Mouse (Mus musculus) adrenal gland, adult 18-20 months (tissue): ENCODE measurements at regions not wholly inside any gene's neighbourhood (a gene's known extent, or its start where the extent isn't known, plus 50 kb on each side); places are given as distances from the start of the nearest gene placed in this dataset.

ENCODE experiments used
- DNase-seq, 2 experiments: peaks; one replicate each; pipeline ENCODE4 v3.0.0; 2021 to 2022; ENCODE audit warnings: low spot score in 2 of 2

DNA sequence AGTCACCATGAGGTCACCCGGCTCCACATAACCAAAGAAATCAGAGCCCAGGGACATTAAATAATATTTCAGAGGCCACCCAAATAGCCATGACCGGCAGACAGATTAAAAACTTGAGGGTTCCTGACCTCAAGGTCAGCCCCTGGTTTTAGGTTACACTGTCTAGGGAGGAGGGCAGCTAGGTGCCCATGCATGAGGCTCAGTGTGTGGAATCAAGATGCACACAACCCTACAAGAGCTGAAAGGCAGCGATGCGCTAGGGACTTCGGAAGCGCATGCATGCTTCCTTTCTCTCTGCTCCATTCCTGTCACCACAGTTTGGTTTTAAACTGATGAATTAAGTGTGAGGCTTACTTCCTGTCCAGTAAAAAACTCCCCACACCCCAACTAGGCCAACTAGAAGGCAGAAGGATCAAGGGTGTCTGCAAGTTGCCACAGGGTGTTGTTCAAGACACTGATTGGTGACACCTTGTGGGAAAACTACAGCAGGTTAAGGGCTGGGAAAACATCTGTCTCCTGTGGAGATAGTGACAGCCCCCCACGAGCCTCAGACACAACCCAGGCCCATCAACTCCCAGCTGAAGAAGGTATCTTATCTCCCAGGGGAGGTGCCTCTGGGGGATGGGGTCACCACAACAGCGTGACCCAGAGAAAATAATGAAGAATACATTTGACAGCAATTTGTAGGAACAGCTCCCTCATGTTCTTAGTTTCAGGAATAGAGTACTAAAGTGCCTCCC, 127.2 kb upstream of the Gdnf start:
- DNase-seq, result no peak

DNA sequence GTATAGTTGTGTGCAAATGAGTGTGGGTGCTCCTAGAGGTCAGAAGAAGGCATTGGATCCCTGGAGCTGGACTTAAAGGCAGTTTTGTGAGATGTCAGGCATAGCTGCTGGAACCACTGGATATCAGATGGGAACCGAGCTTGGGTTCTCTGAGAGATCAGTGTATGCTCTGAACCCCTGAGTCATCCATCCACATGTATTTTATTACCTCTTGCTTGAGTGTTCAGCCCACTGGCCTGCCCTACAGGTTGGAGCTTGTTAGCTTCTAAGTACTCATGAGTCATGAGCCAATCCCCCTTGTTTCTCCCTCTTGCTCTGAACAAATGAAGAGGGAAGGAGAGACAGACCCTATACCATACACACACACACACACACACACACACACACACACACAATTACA, 119.4 kb upstream of the Gdnf start:
- DNase-seq, result no peak

DNA sequence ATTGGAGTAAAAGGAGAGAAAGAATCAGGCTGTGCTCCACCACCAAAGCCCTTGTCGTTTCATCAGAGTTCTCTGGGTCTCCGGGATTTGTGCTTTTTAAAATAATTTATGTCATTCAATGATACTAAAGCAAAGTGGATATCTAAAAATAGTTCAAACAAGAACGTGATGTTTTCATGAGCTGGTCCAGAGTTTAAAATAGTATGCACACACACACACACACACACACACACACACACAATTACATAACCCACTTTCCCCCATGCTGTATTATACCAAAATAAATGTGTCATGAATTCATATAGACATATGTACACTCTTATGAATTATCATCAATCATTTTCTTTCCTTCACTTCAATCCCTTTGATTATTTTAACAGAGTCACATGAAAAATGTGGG, 118.5 kb upstream of the Gdnf start:
- DNase-seq, result no peak

DNA sequence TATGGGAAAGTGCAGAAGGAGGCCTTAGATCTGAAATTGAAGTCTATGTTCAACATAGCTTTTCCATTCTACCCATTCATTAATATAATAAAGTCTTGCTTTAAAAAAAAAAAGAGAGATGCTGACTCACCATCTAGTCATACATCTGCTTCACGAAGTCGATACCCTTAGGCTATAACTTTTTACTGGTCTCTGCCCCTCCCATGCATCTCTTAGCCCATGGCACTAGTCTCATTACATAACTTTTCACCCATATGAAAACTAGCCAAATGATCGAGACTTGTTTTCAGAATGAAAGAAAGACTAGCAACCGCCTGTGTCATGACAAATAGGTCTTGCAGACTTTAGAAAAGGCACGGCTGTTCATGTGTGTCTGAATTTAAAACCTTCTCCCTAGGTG, 116.6 kb upstream of the Gdnf start:
- DNase-seq, result no peak

DNA sequence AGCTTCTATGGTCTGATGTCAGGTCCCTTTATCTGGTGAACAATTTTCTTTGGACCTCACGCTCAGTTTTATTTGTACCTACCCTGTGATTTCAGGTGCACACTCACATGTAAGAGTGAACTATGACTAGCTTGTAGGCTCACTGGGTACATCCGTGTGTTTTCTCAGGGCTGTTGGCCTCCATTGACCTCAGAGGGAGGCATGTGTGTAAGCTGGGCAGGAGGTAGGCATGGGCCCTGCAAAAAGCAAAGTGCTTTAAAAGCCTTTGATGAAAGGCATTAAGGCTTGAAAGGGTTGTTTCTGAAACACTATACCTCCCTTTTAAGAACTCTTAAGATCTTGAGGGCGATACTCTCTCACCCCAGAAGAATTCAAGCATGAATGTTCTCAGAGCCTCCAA, 112.9 kb upstream of the Gdnf start:
- DNase-seq, result no peak

DNA sequence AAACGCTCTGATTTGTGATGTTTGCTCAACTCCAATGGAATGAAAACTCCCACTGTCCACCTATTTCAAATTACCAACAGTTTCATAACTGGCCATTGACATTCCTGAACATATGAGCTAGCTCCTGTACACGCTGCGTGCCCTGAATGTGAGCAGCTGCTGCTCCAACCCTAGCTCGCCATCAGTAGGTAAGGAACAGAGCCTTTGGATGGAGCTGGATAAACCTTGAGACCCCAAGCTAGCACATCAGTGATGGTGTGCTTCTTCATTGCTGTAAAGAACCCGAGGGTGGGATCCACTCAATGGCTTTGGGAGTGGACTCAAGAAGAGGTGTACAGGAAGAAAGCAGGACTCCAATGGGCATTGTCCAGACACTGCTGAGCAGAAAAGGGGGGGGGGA, 101.8 kb upstream of the Gdnf start:
- DNase-seq, result no peak

DNA sequence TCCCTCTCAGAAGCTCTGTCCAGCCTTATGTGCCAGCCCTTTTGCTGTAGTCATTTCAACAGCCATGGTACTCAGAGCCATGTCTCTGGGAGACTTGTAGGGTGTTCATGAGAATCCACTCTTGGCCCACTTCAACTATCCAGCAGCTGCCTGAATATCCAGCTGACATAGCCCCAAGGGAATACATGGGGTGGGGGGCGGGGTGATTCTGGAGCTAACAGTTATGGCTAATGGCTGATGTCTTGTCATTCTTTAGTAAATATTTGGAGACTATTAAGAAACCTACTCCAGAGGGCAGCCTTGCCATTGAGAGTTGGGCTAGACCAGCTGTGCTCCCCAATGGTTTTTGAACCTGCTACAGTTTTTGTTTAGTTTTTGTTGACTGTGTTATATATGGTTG, 96.0 kb upstream of the Gdnf start:
- no peak for DNase-seq

DNA sequence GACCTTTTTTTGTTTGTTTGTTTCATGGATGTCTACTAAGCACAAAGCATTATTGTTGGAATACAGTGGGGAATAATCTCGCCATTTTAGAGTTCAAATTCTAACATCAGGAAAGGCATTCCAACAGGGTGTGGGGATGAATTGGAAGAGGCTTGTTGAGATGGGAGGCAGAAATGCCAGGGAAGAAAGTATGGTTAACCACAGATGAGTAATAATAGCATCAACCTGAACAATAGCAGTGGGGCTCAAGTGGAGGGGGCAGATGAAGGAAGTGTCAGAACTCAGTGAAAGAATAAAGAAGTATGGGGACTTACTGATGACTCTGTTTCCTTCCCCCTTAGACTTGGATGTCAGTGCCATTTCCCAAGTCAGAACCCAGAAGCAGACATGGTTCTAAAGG, 94.5 kb upstream of the Gdnf start:
- DNase-seq, result no peak

DNA sequence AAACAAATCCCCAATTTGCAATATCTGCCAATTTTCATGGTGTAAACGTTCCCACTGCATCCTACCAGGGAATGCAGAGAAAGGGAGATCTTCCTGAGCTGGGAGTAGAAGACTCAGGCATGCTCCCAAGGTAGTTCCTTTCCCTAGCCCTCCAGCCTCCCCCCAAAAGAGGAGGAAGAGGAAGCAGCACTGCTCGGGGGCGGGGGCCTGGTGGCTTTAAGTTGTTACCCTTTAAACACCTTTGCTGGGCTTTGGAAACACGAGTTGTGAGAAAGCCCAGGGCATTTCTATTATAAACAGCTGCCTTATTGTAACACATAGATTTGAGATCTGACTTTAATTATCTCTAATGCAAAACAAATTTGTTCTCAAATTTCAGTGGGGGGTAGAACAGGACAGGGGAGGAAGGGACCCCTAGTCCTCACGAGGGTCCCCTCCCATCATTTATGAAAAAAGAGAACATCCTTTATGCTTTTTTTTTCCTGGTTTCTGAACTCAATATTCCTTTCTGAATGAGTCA, 87.4 kb upstream of the Gdnf start:
- no peak for DNase-seq

DNA sequence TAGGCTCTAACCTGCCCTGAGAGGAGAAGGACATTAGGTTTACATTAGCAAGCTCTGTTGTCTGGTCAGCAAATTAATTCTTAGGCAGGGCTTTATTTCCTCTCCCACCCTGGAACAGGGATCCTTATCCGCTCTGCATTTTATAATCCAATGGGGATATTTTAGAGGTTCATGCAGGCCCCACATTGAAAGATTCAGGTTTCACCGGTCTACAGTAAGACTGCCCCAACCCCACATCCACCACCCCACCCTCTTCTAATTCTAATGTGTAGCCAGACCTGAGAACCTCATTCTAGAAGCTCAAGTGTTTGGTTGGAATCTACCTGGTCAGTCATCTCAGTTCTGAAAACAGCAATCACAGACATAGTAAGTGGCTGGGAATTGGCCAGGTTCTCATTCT, 86.9 kb upstream of the Gdnf start:
- no peak for DNase-seq

DNA sequence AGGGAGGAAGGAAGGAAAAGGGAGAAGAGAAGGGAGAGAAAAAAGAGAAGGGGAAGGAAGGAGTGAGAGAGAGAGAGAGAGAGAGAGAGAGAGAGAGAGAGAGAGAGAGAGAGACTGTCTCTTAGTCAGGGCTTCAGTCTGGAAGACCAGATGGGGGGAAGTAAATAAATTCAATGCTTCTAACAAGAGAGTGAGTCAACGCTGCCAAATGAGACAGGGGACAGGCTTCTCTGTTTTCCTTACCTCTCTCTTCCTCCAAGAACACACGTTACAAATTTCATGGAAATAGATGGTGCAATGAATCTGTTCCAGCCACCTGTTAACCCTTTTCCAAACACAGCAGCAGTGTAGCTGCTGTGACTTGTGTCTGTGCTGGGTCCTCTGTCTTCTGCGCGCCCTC, 85.1 kb upstream of the Gdnf start:
- DNase-seq, result no peak

DNA sequence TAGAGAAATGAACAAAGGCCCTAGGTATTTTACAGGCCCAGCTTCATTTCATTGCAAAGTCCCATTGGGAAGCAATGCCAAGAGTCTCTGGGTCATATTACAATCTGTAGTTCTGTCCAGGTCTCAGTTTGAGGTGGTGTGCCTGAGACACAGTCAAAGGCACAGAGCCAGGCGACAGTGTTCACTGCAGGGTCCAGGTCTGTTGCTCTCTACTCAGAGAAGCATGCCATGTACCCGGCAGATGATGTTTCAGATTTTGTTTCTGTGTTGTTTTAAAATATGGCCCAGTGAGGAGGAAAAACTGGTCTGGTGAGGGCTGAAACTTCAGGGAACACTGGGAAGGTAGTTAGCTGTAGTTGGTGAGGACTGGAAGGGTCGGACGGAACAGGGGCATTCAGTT, 63.1 kb upstream of the Gdnf start:
- DNase-seq, result no peak

DNA sequence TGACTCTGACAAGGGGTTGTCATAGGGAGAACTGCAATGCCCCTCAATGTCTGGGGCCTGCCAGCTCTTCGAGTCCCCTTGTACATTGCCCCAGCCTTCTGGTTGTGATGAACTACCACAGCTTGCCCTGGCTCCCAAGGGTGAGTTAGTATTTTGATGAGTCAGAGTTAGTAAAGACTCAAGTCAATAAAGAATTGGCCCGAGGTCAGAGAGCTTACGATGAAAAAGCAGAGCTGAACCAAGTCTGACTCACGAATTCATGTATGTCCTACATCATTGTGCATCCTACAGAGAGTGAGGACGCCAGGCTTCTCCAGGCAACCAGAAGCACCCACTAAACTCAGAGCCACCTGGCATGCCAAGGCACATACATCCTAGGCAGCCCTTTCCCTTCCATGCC, 60.2 kb upstream of the Gdnf start:
- no peak for DNase-seq
